Mouse (Mus musculus) liver, adult 2 months (tissue): ENCODE data around the gene Sorl1.

Source experiments
- CTCF ChIP-seq: fragments of 200-500 bp; IDR thresholded peaks from 2 replicates; pipeline ENCODE4 v1.5.1; 2011; ENCODE audit warnings: low read depth, low read length, control low read depth
- POLR2A ChIP-seq: fragments of 200-500 bp; IDR thresholded peaks from 2 replicates; pipeline ENCODE4 v1.6.1; 2011; ENCODE audit warnings: low read length, control low read depth; ENCODE audit not compliant: insufficient read depth; ENCODE audit errors: extremely low read depth

DNA sequence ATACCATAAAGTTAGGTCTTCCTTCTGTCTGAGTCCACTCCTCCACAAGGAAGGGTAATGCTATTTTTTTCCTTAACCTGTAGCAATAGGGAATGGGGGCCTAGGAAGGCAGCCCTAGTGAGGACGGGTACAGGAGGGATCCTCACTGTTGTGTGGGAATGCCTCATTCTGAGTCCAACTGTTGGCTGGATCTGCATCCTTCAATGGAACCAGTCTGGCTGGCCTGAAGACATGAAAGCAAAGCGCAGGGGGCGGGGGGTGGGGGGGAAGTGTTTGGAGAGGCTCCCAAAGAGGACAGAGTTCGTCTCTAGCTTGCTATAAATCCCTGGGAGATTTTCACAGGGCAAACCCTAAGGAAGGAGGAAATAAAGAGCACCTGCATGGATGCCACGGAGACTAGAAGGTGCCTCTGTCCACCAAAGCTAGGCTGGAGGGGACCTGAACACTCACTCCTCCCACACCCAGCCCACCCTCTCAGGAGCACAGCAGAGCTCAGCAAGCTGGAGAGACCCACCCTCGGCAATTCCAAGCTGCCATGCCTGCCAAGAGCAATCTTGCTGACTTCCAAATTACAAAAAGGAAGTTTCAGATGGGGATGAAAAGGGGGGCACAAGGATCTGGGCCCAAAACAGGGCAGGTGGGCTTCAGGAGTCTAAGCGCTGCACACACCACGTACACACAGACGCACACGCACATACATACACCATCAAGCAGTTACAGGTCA is 2.3 kb downstream of the Sorl1 start:
- TF ChIP-seq POLR2A = no peak
- no peak for TF ChIP-seq CTCF
